Mouse (Mus musculus) limb, embryonic 13.5 days (tissue): Measurements from ENCODE around the gene Herc4. TPM values are rescaled to one million over a fixed set of nuclear protein-coding genes. Genes with fewer than 3 reads are reported as not detected.
A peak's percentile ranks its signal among the peaks of the same experiment; 100 is the strongest.

Source experiments
- ATAC-seq: fragments of 200-750 bp; cut with Nextera tagmentation; 2 replicates; pipeline ENCODE4 v1.8.0; 2017; ENCODE audit warnings: low read depth, moderate number of reproducible peaks, moderate TSS enrichment; ENCODE audit not compliant: low FRiP score
- H3K27ac ChIP-seq: fragments of 300-500 bp; sonication (generic); 2 replicates; pipeline ENCODE4 v1.5.1; 2015; ENCODE audit warnings: inconsistent platforms, mild to moderate bottlenecking, moderate library complexity
- H3K27me3 ChIP-seq: fragments of 300-500 bp; sonication (generic); 2 replicates; pipeline ENCODE4 v1.6.1; 2015; ENCODE audit warnings: mild to moderate bottlenecking, inconsistent platforms
- H3K36me3 ChIP-seq: fragments of 300-500 bp; sonication (generic); 2 replicates; pipeline ENCODE4 v1.6.1; 2015; ENCODE audit warnings: inconsistent platforms, mild to moderate bottlenecking, moderate library complexity
- H3K4me1 ChIP-seq: fragments of 300-500 bp; sonication (generic); 2 replicates; pipeline ENCODE4 v1.6.1; 2015; ENCODE audit warnings: inconsistent platforms
- H3K4me2 ChIP-seq: fragments of 300-500 bp; sonication (generic); replicated peaks from 2 replicates; pipeline ENCODE4 v1.6.1; 2015; ENCODE audit warnings: inconsistent platforms, mild to moderate bottlenecking, moderate library complexity
- H3K4me3 ChIP-seq: fragments of 300-500 bp; sonication (generic); 2 replicates; pipeline ENCODE4 v1.5.1; 2015; ENCODE audit warnings: moderate library complexity, mild to moderate bottlenecking, inconsistent platforms
- H3K9ac ChIP-seq: fragments of 300-500 bp; sonication (generic); 2 replicates; pipeline ENCODE4 v1.6.1; 2015; ENCODE audit warnings: mild to moderate bottlenecking, inconsistent platforms
- H3K9me3 ChIP-seq: fragments of 300-500 bp; sonication (generic); 2 replicates; pipeline ENCODE4 v1.6.1; 2016; ENCODE audit warnings: inconsistent platforms
- WGBS: fragments of 180-500 bp; shearing (Covaris S2); methylation state at CpG from one replicate; pipeline ENCODE4 v1.1.7; 2015; 5-methylcytosine and 5-hydroxymethylcytosine counted together
- polyA plus RNA-seq: library from polyadenylated mRNA; unstranded; fragments of >200 nt; fragmentation: Nextera tagmentation; extraction: Ambion mirVana; gene quantifications from 2 replicates; pipeline ENCODE4 v1.2.1, GENCODE M21; 2015

The Herc4 gene
- polyA plus RNA-seq, 1 experiment from 2014 or later, result 38.7 TPM

DNA sequence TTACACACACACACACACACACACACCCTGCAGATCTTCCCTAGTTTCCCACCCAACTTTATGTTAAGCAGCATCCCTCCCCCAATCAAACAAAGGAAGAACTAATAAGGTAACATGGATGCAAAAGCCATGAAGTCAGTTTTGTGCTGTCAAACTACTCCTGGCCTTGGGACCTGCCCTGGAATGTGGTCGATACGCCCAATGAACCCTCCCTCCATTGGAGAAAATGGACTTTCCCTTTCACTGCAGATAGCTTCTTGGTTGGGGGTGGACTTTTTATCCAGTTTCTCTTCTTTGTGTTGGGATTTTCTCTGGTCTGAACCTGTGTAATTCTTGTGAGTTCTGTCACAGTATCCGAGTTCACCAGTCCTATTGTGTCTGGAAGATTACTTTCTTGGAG is 15.1 kb downstream of the Herc4 start:
- Histone ChIP-seq H3K4me1 (no peaks in the 10 kb centered on the region), H3K36me3 (peaks cover 20% of the 10 kb centered on the region), H3K27me3 (no peaks in the 10 kb centered on the region), H3K4me3 (no peak overlapping the region), H3K27ac (no peak overlapping the region), H3K4me2 (no peak overlapping the region), H3K9me3 (no peaks in the 10 kb centered on the region), H3K9ac (no peak overlapping the region)
- 88% methylated on average over 3 of the region's 3 CpGs for WGBS
- ATAC-seq, result no peak

DNA sequence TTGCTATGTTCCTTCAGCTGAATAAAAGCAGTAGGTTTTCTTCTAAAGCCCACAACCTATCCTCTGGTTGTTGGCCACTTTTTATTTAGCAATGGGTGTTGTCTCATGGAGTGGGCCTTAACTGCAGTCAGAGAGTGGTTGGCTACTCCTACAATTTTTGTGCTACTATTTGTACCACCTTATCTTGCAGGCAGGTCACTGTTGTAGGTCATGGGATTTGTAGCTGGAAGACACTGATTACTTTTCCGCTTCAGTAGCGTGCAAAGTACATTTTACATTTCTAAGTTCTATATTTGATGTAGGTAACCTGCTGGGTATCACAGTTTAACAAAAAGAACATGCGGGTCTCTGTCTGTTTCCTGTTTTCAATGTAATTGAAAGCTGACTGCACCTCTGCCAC is 15.7 kb downstream of the Herc4 start:
- H3K27ac ChIP-seq, result no peak overlapping the region
- no peak overlapping the region for H3K9ac ChIP-seq
- no peak overlapping the region for H3K4me2 ChIP-seq
- H3K9me3 ChIP-seq, result no peaks in the 10 kb centered on the region
- no peak for ATAC-seq
- H3K4me1 ChIP-seq, result no peaks in the 10 kb centered on the region
- H3K27me3 ChIP-seq, result no peaks in the 10 kb centered on the region
- 89% methylated on average over 3 of the region's 3 CpGs for WGBS
- no peak overlapping the region for H3K4me3 ChIP-seq
- H3K36me3 ChIP-seq, result peaks cover 24% of the 10 kb centered on the region

DNA sequence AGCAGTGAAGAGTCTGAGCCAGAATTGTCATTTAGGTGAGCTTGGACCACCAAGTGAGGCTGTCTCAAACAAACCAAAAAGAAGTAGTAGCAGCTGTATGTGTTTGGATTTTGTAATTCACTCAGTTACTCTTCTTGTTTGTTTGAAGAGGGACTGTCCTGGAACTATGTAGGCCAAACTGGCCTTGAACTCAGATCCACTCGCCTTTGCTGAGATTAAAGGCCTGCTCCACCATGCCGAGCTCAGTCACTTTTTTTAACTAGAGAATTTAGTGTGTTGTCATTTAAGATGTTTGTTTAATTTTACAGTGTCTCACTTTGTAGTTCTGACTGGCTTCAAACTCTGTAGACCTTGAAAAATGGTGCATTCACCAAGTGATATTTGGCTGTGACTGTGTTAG is 24.3 kb downstream of the Herc4 start:
- H3K4me1 ChIP-seq, result no peaks in the 10 kb centered on the region
- H3K27ac ChIP-seq, result no peak overlapping the region
- H3K9me3 ChIP-seq, result 0 out of 2 replicates have a peak, but pooled peaks cover 3% of the 10 kb centered on the region
- no peak overlapping the region for H3K4me3 ChIP-seq
- no peak overlapping the region for H3K9ac ChIP-seq
- no peak for ATAC-seq
- no peaks in the 10 kb centered on the region for H3K27me3 ChIP-seq
- H3K4me2 ChIP-seq, result no peak overlapping the region
- WGBS, result 87% methylated on average over 2 of the region's 2 CpGs
- H3K36me3 ChIP-seq, result peaks cover 46% of the 10 kb centered on the region

DNA sequence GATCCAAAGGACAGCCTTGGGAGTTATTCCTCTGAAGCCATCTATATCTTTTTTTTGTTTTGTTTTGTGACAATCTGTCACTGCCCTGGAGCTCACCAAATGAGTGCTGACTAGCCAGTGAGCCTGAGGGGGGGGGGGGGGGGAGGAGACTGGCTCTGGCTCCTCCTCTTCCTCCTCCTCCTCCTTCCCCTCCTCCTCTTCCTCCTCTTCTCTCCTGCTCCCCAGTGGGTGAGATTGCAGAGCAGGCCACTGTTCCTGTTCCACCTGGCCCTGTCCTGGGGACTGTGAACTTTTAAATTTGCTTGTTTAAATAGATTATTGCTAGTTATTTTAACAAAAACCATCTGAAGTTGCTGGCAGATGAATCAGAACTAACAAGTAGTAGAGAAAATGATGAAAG is 28.8 kb downstream of the Herc4 start:
- ATAC-seq, result no peak
- H3K27me3 ChIP-seq, result no peaks in the 10 kb centered on the region

DNA sequence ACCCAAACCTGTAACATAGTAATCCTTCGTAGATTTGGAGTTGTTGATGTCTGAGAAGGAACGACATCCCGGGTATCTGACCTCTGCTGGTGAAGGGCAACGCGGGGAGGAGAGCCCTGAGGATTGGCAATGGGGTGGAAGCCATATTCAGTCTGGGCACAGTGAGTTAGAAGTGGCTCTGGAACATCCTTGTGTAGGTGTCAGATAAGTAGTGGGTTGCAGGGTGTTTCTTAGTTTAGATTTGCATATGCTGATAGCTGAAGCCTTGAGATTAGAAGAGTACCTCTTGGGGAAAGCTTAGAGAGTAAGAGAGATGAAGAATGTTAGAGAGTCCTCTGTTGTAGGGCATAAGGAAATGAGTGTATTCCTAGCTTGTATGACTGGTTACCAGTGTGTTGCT is 29.3 kb downstream of the Herc4 start:
- WGBS, result 99% methylated on average over 5 of the region's 5 CpGs
- Histone ChIP-seq H3K4me2 (no peak overlapping the region), H3K36me3 (peaks cover 47% of the 10 kb centered on the region), H3K27me3 (no peaks in the 10 kb centered on the region), H3K27ac (no peak overlapping the region), H3K9ac (no peak overlapping the region), H3K4me1 (no peaks in the 10 kb centered on the region), H3K4me3 (no peak overlapping the region), H3K9me3 (no peaks in the 10 kb centered on the region)
- ATAC-seq, result no peak

More for the DNA sequence above, 28.8 kb downstream of the Herc4 start:
- Histone ChIP-seq H3K9ac (no peak overlapping the region), H3K4me1 (no peaks in the 10 kb centered on the region), H3K4me2 (no peak overlapping the region), H3K27ac (no peak overlapping the region), H3K4me3 (no peak overlapping the region), H3K9me3 (no peaks in the 10 kb centered on the region), H3K36me3 (peaks cover 42% of the 10 kb centered on the region)

DNA sequence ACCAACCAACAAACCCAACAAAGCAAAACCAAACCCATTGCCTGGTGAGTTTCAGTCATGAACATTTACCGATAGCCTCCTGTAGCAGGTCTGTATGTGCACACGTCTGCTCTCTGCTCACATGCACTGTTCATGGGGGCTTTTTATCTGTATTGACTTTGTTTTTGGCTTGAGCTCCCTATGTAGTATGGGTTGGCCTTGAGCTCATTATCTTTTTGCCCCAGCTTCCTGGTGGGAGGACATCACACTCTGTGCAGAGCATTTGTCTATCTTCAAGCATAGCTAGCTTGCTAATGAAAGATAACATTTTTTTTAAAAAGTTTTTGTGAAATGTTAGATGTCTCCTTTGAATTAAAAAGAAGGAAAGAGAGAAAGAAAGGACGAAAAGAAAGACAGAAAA is 33.4 kb downstream of the Herc4 start:
- 94% methylated on average over 3 of the region's 3 CpGs for WGBS
- Histone ChIP-seq H3K27me3 (no peaks in the 10 kb centered on the region), H3K4me2 (no peak overlapping the region), H3K27ac (no peak overlapping the region), H3K36me3 (peaks cover 52% of the 10 kb centered on the region), H3K9ac (no peak overlapping the region), H3K4me3 (no peak overlapping the region), H3K4me1 (no peaks in the 10 kb centered on the region), H3K9me3 (no peaks in the 10 kb centered on the region)
- no peak for ATAC-seq

DNA sequence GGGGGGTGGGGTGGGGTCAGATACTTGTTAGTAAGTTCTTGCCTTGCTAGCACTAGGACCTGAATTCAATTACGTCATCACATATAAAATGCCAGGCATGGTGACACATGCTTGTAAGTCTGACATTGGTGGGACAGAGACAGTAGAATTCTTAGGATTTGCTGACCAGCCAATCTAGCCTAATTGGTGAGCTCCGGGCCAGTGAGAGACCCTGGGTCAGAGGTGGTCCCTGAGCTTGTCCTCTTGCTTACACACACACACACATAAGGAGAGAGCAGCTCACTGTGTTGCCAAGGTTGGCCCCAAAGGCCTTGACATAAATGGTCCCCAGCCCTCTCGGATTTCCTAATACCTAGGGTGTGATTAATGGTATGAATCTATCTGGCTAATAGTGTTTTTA is 36.2 kb downstream of the Herc4 start:
- Histone ChIP-seq H3K9me3 (no peaks in the 10 kb centered on the region), H3K9ac (no peak overlapping the region), H3K36me3 (peaks cover 60% of the 10 kb centered on the region), H3K4me2 (no peak overlapping the region), H3K27me3 (no peaks in the 10 kb centered on the region), H3K4me1 (no peaks in the 10 kb centered on the region), H3K27ac (no peak overlapping the region), H3K4me3 (no peak overlapping the region)
- no peak for ATAC-seq
- 94% methylated on average over 3 of the region's 3 CpGs for WGBS

DNA sequence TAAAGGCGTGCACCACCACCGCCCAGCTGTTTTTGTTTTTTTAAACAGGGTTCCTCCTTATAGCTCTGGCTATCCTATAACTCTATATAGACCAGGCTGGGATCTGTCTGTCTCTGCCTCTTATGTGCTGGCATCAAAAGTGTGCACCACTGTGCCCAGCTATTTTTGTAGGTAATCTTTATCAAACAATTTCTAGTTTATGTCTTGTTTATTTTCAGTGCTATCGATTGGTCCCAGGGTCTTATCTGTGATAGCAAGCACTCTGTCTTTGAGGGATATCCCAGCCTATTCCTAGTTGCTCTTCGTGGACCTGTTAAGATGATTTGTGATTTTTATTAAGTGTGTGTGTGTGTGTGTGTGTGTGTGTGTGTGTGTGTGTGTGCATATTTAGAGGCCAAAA is 38.8 kb downstream of the Herc4 start:
- H3K36me3 ChIP-seq, result peaks cover 66% of the 10 kb centered on the region
- 96% methylated on average over 4 of the region's 4 CpGs for WGBS
- no peaks in the 10 kb centered on the region for H3K27me3 ChIP-seq
- H3K4me1 ChIP-seq, result no peaks in the 10 kb centered on the region
- no peak overlapping the region for H3K4me2 ChIP-seq
- no peak overlapping the region for H3K4me3 ChIP-seq
- H3K9me3 ChIP-seq, result no peaks in the 10 kb centered on the region
- H3K27ac ChIP-seq, result no peak overlapping the region
- no peak for ATAC-seq
- no peak overlapping the region for H3K9ac ChIP-seq

DNA sequence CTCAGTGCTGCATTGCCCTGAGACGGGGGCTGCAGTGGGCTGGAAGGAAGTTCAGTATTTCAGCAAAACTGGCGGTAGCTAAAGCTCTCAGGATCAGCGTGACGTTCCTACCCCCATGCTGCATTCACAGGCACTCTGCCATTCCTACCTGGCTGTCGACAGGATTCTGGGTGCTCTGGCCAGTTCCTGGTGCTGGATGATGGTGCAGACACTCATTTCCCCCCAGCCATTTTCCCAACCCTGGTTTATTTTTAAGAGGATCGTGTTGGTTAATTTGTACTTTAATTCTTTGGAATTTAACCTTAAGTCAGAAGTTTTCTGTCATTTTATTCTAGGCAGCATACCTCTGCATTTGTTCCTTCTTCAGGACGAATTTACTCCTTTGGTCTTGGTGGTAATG is 39.2 kb downstream of the Herc4 start:
- WGBS, result 84% methylated on average over 7 of the region's 7 CpGs
- no peaks in the 10 kb centered on the region for H3K27me3 ChIP-seq
- no peaks in the 10 kb centered on the region for H3K4me1 ChIP-seq
- peaks cover 66% of the 10 kb centered on the region for H3K36me3 ChIP-seq
- ATAC-seq, result no peak
- H3K9ac ChIP-seq, result no peak overlapping the region
- no peak overlapping the region for H3K27ac ChIP-seq
- H3K4me3 ChIP-seq, result no peak overlapping the region
- H3K9me3 ChIP-seq, result no peaks in the 10 kb centered on the region
- H3K4me2 ChIP-seq, result no peak overlapping the region

DNA sequence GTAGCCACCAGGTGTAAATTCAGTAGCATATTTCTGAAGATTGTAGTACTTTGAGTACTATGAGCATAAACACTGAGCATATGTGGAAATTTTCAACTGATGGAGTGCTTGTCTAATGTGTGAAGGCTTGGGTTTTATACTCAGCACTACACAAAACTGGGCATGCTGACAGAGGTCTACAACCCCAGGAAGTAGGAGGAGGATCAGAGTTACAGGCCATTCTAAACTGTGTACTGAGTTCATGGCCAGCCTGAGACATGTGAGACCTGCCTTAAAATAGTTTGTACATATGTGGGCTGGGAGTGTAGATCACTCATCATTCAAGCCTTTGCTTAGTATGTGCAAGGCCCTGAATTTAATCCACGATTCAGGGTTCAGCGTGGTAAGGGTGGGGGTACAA is 58.7 kb downstream of the Herc4 start:
- ATAC-seq, result no peak
- Histone ChIP-seq H3K27ac (no peak overlapping the region), H3K9me3 (no peaks in the 10 kb centered on the region), H3K4me1 (no peaks in the 10 kb centered on the region), H3K9ac (no peak overlapping the region), H3K36me3 (peaks cover 58% of the 10 kb centered on the region), H3K4me3 (no peak overlapping the region), H3K27me3 (no peaks in the 10 kb centered on the region), H3K4me2 (no peak overlapping the region)
- WGBS, result 90% methylated on average over 2 of the region's 2 CpGs

DNA sequence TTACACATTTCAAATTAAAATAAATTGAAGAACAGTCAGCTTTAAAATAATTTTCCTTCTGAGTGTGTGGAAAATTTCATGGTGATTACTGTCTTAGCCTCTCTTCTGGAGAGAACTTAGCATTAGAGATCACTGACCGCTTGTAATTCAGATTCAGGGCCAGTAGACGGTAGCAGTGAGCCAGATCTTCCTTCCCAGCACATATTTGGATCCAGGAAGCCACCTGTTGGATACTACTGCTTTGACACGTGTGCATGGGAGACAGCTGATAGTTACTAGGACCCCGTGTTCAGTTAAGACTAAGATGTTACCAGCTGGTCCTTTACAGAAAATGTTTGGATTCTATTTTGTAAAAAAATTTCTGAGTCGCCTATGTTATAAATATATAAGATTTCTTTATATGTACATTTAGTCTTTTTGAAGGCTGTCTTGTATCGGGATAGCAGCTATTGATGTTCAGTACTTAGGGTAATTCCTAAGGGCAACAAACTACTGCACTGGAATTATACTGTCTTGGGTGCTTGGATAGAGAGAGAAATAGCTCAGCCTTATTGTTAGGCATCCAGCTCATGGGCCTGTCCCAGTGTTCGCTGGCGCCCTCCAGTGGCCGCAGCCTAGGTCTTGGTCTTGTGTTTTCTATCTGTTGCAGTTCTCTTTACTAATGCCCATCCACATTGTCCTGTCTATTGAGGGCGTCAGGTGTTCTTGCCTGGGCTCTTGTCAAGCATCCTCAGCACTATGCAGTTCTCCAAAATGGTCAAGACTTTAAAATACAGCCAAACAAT is 65.2 kb downstream of the Herc4 start:
- no peaks in the 10 kb centered on the region for H3K4me1 ChIP-seq
- H3K4me3 ChIP-seq, result no peak overlapping the region
- H3K9ac ChIP-seq, result no peak overlapping the region
- H3K27me3 ChIP-seq, result no peaks in the 10 kb centered on the region
- no peak overlapping the region for H3K27ac ChIP-seq
- no peaks in the 10 kb centered on the region for H3K9me3 ChIP-seq
- WGBS, result 45% methylated on average over 10 of the region's 10 CpGs
- peak; percentile 59; the same call in 1 of the 2 replicates for ATAC-seq
- H3K4me2 ChIP-seq, result no peak overlapping the region
- peaks cover 65% of the 10 kb centered on the region for H3K36me3 ChIP-seq

DNA sequence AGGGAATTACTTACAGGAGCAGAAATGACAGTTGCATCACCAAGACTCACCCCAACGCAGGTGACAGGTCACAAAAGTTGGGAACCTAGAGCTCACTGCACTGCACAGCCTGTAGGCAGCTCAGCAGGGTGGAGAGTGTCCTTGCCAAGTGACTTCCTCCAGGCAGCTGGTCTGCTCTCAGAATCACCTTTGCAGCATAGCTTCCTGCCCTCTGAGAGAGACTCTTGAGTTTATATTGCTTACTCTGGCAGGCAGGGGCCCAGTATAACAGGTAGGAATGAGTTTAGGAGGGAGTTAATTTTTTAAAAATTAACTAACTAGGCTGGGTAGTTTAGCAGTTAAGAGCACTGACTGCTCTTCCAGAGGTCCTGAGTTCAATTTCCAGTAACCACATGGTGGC is 70.1 kb downstream of the Herc4 start:
- 84% methylated on average over 1 of the region's 1 CpGs for WGBS
- H3K27me3 ChIP-seq, result no peaks in the 10 kb centered on the region
- peaks cover 73% of the 10 kb centered on the region for H3K36me3 ChIP-seq
- H3K9me3 ChIP-seq, result no peaks in the 10 kb centered on the region
- ATAC-seq, result no peak
- H3K4me2 ChIP-seq, result no peak overlapping the region
- no peak overlapping the region for H3K9ac ChIP-seq
- H3K27ac ChIP-seq, result no peak overlapping the region
- H3K4me1 ChIP-seq, result no peaks in the 10 kb centered on the region
- no peak overlapping the region for H3K4me3 ChIP-seq

DNA sequence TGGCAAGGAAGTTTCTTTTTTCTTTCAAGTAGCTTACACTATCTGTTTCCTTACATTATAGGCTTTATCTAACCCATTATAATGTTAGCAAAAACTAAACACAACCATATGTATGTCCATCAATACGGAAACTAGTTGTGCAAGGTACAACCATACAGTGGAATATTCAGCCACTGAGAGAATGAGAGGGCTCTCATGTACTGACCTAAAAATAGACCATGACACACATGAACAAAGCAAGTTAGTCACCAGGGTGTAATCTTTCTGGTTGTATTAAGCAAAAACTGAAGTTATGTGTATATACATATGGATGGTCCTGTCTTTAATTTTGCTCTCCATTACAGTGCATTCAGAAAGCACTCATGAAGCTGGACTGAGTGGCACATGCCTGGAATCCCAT is 83.5 kb downstream of the Herc4 start:
- H3K27me3 ChIP-seq, result no peaks in the 10 kb centered on the region
- 94% methylated on average over 1 of the region's 1 CpGs for WGBS
- peaks cover 69% of the 10 kb centered on the region for H3K36me3 ChIP-seq
- H3K9me3 ChIP-seq, result no peaks in the 10 kb centered on the region
- no peak overlapping the region for H3K4me3 ChIP-seq
- H3K9ac ChIP-seq, result no peak overlapping the region
- H3K4me1 ChIP-seq, result no peaks in the 10 kb centered on the region
- no peak overlapping the region for H3K4me2 ChIP-seq
- H3K27ac ChIP-seq, result no peak overlapping the region
- no peak for ATAC-seq
